Mouse (Mus musculus) gonadal fat pad, adult 2 months (tissue): ENCODE measurements around the gene Gprc5c. TPM values are rescaled to one million over a fixed set of nuclear protein-coding genes. Genes with fewer than 3 reads are reported as not detected.
A peak's percentile ranks its signal among the peaks of the same experiment; 100 is the strongest.

Experiments used
- DNase-seq: peaks from one replicate; pipeline ENCODE4 v3.0.0-alpha.2; 2012; ENCODE audit warnings: low read depth
- polyA plus RNA-seq: library from polyadenylated mRNA; depleted of rRNA; stranded (reverse); fragments of >200 nt; gene quantifications from 2 replicates; pipeline ENCODE4 v1.2.3, GENCODE M21; 2012; rRNA removed

Gprc5c gene
- 93.0 and 119 TPM in 2 replicates for polyA plus RNA-seq

DNA sequence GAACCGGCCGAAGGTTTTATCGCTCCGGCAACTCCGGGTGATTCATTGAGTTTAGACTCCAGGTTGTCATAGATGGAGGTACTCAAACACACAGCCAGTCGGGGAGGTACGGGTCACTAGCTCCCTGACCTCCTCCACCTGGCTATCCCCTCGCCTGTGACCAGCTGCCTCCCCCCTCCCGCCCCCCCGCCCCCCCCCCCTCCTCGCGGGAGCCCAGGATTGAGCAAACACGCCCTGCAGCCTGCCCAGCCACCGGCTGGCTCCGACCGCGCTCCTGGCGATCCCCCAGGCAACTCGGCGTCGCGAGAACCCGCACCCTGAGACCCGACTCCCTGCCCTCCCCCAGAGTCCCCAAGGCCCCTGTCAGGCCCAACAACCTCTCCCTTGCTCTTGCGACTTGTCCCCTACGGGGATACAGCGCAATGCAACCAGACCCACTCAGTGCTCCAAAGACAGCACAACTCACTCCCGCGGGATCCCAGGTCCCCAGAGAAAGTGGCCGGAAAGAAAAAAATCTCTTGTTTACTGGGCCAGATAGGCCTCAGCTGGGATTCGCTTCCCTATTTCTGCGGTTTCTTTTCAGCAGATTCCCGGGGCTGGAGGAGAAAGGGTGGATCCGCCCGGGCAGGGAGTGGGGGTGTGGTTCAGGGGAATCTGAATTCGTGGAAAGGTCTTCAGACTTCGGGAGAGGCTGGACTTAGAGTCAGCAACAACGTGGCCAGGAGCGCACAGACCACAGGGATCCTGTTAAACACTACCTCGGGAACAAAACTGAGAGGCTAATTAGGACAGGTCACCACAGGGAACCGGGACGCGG lies at the start of gene Gprc5c:
TSS of gene Gprc5c (plus strand) at position 701 of the 817 bp plus-strand sequence.
- DNase-seq: peak; percentile 5

DNA sequence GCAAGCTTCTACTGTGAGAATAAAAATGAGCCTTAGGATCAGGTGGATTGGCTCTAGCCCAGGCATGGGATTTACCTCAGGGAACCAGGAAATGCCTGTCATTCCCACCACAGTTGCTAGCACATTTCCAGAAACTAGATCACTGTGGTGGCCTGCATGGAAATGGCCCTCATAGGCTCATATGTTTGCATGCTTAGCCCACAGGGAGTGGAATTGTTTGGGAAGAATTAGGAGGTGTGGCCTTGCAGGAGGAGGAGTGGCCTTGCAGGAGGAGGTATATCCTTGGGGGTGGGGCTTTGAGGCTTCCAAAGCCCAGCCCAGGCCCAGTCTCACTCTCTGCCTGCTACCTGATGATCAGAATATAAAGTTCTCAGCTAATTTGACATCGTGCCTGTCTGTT lies 49.0 kb upstream of the Gprc5c start:
- DNase-seq: no peak

DNA sequence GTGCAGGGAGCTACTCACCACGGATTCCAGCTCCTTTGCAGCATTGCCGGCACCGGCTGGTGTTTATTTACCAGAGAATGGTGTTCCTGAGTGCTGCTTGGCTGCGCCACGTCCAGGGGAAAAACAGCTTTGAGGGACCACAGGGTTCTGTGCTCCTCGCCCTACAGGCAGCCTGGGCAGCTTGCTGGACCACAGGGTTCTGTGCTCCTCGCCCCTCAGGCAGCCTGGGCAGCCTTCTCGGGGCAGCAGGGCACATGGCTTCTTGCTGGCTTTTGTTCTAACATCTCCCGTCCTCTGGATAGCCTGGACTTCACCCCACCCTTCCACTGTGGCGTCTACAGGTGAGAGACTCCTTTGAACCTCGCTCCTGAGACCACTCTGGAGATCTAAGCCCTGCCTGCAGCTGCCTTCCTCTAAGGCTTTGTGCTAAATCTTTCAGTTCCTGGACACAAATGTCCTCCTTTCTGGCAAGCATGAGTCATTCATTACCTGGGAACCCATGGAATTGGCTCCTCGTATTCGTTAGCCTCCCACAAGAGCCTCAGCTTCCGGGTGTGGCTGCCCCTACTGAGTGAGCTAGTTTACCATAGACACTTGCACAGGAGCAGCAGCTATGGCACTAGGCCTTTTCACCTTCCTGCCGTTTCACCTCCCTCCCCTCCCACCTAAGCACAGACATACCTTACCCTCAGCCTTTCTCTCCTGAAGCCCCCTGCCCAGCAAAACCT lies 48.2 kb upstream of the Gprc5c start:
- no peak for DNase-seq

DNA sequence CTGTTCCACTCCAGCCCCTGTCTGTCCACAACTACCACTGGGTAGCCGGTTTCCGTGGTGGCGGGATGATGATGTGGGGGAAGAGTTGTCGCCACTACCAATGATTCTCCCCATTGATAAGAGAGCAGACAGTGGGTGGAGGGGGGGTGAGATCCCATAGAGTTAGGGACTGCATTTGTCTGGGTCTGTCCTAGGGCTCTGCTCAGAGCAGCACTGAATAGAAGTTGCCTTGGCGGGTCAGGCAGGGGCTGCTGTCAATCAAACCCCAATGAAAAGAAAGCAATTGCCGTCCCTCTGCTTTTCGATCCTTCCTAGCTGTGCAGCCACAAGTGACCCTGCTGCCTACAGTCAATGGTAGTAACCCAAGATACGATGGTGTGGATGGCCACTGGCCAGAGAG lies 47.0 kb upstream of the Gprc5c start:
- DNase-seq: no peak

DNA sequence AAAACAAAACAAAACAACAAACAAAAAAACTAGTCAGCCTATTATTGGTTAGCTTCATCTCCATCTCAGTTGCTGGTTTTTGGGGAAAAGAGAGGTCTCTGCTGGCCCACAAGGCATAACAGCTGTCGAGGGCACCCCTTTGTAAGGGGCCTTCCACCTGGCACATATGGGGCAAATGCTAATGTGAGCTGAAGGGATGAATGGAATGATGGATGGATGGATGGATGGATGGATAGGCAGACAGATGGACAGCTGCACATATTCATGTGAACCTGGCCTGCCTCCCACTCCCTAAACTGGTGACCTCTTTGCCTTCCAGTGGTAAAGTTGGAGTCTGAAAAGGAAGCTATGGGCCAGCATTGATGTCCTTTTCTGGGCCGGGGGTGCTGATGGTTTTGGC lies 43.9 kb upstream of the Gprc5c start:
- DNase-seq: no peak

DNA sequence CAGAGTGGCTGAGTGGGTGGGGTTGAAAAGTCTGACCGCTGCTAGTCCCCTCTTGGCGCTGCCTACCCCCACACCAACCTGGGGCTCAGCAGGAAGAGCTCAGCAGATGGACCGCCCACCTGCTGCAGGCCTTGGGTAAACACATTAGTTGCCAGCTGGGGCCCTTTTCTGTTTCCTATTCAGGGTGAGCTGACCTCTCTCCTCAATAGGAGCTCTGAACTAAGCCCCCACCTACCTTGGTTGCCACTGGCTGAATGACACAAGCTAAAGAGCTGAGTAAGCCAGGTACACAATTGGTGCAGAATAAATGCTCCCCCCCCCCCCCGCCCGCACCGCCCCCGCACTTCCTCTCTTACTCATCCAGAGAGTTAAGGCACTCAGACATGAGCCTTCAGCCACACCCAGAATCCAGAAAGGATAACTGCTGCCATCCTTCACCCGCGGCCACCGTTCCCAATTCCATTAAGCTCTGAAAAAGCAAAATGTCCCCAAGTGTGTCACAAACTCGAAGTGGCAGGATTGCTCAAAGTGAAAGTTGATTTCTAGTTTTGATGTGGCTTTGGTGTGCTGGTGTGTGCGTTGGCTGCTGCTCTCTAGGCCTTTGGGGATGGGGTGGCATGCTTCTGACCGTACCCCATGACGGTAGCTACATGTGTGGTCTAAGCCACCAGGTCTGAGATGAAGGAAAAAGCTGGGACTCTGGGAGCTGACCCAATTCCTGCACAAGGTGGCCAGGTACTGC lies 43.1 kb upstream of the Gprc5c start:
- no peak for DNase-seq

DNA sequence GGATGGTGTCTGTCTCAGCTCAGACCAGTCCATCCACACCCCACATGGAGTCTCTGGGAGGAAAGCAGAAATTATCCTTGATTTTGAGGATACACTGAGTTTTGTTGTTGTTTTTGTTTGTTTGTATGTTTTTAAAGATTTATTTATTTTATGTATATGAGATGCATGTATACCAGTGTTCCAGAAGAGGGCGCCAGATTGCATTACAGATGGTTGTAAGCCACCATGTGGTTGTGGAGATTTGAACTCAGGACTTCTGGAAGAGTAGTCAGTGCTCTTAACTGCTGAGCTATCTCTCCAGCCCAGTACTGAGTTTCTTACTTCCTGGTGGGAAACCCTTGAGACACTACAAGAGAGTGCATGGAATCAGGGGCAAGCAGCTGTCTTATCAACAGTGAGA lies 41.6 kb upstream of the Gprc5c start:
- no peak for DNase-seq

DNA sequence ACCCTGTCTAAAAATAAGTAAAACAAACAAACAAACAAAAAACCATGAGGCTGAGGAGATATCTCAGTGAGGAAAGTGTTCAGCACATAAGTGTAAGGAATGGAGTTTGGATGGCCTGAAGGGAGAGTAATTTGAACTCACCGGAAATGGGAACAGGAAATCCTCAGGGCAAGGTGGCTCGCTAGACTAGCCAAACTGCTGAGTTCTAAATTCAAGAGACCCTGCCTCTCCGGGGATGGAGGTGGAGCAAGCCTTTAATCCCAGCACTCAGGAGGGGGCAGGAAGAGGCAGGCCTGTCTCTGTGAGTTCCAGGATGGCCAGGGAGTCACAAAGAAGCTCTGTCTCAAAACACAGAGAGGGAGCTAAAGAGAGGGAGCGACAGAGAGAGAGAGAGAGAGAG lies 40.6 kb upstream of the Gprc5c start:
- no peak for DNase-seq

DNA sequence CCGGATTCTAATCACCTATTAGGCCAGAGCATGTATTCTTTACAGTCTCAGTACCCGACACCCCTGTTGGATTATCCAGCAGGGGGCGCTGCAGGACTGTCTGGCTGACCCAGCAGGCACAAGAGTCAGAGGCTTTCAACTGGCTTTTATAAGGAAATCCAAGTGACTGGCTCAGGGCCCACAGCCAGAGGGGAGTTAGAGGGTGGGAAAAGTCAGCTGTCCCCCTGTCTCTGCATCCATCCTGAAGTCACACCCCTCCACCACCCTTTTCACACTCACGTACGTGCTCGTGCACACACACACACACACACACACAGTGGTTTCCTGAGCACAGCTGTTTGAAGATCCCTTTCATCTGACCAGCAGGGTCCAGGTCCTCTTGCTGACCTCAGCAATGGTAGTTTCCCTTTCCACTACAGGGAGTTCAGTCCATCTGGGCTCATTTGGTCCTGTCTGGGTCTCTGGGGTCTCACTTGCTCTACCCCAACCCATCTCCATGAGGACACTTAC lies 38.2 kb upstream of the Gprc5c start:
- no peak for DNase-seq

DNA sequence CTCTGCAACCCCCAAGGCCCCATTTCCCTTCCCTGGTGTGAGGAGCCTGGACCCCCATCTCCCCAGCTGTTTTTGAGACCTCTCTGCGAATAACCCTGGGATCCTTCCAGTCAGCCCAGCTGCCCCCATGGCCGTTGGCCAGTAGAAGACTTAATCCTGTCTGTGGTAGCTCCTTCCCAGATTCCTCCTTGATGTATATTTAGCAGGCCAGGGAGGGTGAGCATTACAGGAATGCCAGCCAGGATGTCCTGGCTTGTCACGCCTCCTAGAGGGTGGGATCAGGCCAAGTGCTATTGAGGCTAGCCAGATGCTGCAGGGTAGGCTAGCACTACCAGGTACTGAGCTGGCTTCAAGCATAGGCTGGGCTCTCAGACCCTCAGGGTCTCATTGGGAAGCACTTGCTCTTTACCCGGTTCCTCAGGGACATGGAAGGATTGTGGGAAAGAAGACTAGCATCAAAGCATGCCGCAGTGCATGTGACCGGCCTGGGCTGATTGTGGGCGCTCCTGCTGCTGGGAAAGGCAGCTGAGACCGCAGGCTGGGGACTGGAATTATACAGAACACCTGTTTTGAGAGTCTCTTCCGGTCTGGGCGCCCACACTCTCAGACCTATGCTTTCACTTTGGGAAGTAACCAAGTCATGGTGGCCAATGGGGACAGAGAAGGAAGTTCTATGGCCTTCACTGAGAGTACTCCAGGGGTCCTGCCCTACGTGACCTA lies 35.9 kb upstream of the Gprc5c start:
- no peak for DNase-seq

DNA sequence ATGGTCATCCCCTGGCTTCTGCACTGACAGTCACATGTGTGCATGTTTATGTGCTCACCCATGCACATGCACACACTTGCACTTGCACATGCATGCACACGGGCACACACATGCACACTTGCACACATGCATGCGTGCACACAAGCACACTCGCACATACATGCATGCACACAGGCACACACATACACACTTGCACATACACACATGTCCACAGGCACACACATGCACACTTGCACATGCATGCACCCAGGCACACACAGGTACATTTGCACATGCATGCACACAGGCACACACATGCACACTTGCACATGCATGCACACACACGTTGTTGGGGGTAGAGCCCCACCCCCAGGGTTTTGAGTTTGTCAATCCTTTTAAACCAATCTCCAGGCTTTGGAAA lies 34.0 kb upstream of the Gprc5c start:
- DNase-seq: no peak

DNA sequence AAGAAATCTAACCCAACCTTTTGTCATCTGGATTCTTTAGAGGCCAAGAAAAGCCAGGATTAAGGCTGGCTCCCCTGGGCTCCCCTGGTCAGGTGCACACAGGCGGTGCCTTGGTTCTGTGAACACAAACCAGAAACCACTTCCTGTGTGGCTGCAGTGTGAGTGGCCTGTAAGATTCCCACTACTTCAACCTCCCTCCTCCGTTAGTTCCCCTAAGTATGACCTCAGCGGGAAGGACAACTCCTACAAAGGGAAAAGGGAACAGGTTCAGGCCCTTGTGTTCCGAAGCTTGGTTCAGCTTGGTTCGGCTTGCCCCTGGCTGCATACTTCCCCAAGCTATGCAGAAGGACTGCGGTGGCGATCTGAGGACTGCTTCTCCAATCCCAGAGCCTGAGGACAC lies 32.8 kb upstream of the Gprc5c start:
- DNase-seq: no peak

DNA sequence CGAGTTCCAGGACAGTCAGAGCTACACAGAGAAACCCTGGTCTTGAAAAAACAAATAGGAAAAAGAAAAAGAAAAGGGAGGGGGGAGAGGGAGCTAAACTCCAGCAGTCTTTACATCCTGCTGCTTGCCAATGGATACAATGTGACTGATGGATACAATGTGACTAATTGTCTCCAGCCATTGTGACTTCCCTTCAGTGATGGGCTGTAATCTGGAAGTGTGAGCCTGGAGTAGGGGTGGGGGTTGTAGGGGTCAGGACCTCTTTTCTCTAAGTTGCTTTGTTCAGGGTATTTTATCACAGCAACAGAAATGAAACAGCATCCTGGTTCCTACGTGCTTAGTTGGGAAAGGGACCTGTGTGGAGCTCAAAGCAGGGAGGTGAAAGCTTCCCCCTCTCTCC lies 31.8 kb upstream of the Gprc5c start:
- no peak for DNase-seq

DNA sequence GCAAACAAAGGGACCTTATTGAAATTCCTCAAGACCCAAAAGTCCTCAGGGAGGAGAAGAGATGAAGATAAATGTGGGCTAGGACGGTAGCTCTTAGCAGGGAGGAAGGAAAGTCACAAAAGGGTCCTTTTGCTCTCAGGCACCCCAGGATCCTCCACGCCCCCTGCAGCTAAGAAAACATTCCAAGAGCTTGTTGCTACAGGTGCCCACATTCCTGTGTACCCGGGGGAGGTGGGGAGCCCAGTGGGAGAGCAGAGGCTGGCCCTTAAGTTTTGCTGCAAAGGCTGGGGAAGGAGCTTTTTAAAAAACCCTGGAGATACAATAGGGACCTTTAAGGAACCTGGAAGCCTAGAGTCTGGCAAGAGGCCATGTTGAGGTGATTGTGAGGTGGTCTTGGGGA lies 30.5 kb upstream of the Gprc5c start:
- DNase-seq: no peak

DNA sequence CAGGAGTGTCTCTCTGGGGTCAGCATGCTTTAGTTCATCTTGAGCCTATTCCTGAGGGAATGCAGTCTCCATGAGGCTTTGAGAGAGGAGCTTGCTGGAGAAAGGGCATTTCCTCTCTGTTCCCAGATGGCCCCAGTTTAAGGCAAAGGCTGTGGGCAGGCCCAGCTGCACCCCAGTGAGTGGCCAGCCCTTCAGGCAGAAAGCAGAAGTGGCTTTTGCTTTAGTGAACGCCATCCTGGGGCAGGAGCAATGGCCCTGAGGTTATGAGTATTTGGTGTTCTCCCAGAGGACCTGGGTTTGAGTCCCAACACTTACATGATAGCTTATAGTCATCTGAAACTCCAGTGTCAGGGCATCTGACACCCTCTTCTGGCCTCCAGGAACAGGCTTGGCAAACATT lies 29.6 kb upstream of the Gprc5c start:
- DNase-seq: no peak

DNA sequence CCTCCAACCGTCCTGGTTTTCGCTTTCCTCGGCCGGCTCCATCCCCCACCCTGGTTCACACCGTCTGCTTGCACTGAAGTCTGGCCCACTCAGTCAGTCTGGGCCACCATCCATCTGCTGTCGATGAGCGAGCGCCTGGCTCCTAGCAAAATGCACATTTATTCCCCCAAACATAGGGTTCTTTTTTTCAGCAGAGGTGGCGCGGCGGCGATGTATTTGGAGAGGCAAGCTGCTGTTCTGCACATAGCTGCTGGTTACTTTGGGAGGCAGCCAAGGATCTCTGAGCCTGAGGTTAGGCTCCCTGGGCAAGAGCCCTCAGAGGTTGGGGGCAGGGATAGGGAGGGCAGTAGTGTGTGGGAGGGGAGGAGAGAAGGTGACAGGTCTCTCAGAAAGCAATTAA lies 28.2 kb upstream of the Gprc5c start:
- DNase-seq: no peak

DNA sequence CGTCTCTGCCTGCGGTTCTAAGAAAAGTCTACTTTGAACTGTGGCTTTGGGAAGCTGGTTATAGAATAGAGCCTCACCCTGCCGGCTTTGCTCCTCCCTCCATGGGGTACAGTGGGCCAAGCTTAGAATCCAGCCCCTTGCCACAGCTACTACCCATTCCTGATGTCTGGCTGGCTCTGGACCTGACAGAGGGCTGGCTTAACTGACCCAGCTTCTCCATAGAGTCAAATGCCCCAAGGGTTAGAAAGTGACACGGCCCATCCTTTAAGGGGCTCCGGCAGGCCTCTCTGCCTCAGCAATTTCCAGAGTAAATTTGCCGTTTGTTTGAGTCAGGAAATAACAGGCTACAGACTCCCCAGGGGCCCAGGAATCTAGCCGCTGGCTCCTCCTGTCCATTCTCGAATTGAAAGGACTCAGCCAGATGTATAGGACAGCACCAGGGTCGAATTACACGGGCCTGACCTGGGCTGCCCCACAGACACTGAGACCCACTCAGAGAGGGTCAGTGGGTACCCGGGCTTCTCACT lies 27.7 kb upstream of the Gprc5c start:
- DNase-seq: no peak

DNA sequence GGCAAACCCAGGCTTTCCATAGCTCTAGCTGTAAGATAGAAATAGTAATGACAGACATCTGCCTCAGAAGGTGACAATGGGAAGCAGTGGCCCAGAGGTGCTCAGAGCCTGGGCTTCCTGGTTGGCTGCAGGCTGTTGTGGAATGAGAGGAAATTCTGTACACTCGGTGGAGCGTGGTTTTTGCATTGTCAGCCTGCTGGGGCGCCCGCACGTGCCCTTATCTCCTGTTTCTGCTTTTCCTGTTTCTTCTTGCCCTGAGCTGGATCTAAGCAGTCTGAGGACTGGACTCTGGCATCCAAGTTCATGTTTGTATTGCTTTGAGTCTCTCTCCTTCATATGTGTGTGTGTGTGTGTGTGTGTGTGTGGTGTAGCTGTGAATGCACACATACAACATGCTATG lies 24.3 kb upstream of the Gprc5c start:
- DNase-seq: no peak

DNA sequence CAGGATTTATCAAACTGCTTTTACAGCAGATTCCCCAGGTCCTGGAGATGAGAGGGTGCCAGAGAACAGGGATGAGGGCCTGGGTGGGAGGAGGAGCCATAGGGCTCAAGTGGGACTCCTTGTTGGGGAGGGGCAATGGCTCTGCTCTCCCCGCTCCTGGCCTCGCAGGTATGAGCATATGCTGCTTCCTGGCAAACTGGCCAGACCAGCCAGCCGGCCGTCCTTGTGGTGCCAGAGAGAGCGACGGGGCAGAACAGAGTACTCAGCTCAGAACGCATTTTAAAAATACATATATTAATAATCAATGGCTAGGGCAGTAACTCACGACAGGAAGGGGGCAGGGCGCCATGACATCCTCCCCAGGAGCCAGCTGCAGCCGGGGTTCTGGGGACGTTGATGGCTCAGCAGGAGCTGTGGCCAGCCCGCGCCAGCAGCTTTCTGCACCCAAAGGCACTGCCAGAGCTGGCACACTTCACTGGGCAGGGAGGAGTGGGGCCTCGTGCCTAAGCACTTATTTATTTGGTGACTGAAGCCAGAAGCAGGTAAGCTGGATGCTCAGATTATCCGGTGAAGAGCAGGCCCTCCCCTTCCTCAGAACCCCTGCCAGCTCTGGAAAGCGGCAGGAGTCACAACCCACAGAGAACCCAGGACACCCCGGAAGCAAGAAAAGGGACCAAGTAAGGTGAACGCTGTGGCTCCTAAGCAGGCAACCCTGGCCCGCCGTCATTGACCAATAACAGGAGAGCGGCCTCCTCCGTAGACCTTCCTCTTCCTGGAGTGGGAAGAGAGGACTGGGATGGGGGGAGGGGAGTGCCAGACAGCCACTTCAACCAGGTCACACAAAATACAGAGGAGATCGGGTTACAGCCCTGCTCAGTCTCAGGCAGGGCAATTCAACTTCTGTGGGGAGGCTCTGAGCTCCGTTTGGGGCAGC lies 21.2 kb upstream of the Gprc5c start:
- peak; percentile 27 for DNase-seq

DNA sequence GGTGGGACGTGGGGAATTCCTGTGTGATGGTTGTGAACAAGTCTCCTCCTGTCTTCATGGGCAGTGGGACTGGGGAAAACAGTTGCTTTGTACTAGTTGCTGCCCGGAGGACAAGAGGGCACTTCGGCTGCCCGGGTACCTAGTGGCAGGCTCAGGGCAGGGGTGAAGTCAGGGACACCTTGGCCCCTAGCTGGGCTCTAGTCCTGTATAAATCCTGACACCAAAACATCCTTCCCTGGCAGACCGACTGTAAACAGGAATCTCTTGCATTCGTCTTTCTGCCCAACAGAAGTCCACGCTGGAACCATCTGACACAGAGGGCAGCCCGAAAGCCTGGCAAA lies 20.5 kb upstream of the Gprc5c start:
- no peak for DNase-seq

DNA sequence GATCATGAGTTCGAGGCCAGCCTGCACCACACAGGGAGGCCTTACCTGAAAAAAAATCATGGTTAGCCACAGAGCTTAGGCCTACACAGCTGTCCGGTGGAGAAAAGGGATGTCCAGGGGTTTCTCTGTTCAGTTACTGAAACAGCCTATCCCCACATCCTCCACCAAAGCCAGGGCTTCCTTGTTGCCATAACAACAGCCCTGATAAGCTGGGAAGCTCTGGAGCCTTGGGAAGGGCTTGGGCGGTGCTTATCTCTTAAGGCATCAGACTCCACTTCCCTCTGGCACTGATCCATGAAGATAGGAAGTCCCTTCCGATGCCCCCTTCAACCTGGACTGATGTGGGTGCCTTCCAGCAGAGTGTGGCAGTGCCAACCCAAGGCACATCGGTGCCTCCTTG lies 17.8 kb upstream of the Gprc5c start:
- no peak for DNase-seq
